Mouse (Mus musculus) liver, embryonic 15.5 days (tissue): ENCODE measurements around the gene Cul3. TPM values are rescaled to one million over a fixed set of nuclear protein-coding genes. Genes with fewer than 3 reads are reported as not detected.

Source experiments
- ATAC-seq: fragments of 200-750 bp; cut with Nextera tagmentation; 2 replicates; pipeline ENCODE4 v1.8.0; 2017; ENCODE audit warnings: moderate number of reproducible peaks, mild to moderate bottlenecking, moderate library complexity; ENCODE audit not compliant: insufficient read depth
- H3K27ac ChIP-seq: fragments of 300-500 bp; sonication (generic); replicated peaks from 2 replicates; pipeline ENCODE4 v1.5.1; 2015; ENCODE audit warnings: mild to moderate bottlenecking, inconsistent platforms
- H3K27me3 ChIP-seq: fragments of 300-500 bp; sonication (generic); 2 replicates; pipeline ENCODE4 v1.6.1; 2015; ENCODE audit warnings: mild to moderate bottlenecking, inconsistent platforms
- H3K36me3 ChIP-seq: fragments of 300-500 bp; sonication (generic); replicated peaks from 2 replicates; pipeline ENCODE4 v1.6.1; 2015; ENCODE audit warnings: moderate library complexity, mild to moderate bottlenecking, inconsistent platforms
- H3K4me1 ChIP-seq: fragments of 300-500 bp; sonication (generic); replicated peaks from 2 replicates; pipeline ENCODE4 v1.6.1; 2015; ENCODE audit warnings: inconsistent platforms
- H3K4me2 ChIP-seq: fragments of 300-500 bp; sonication (generic); 2 replicates; pipeline ENCODE4 v1.6.1; 2015; ENCODE audit warnings: moderate library complexity, mild to moderate bottlenecking, inconsistent platforms
- H3K4me3 ChIP-seq: fragments of 300-500 bp; sonication (generic); replicated peaks from 2 replicates; pipeline ENCODE4 v1.5.1; 2015; ENCODE audit warnings: mild to moderate bottlenecking, inconsistent platforms
- H3K9ac ChIP-seq: fragments of 300-500 bp; sonication (generic); 2 replicates; pipeline ENCODE4 v1.6.1; 2015; ENCODE audit warnings: moderate library complexity, mild to moderate bottlenecking, inconsistent platforms
- H3K9me3 ChIP-seq: fragments of 300-500 bp; sonication (generic); replicated peaks from 2 replicates; pipeline ENCODE4 v1.6.1; 2016; ENCODE audit warnings: inconsistent platforms
- WGBS: fragments of 180-500 bp; shearing (Covaris S2); methylation state at CpG from one replicate; pipeline ENCODE4 v1.1.7; 2015; ENCODE audit warnings: mixed read lengths; ENCODE audit not compliant: insufficient replicate concordance; 5-methylcytosine and 5-hydroxymethylcytosine counted together
- polyA plus RNA-seq: library from polyadenylated mRNA; unstranded; fragments of >200 nt; fragmentation: Nextera tagmentation; extraction: Ambion mirVana; gene quantifications from 2 replicates; pipeline ENCODE4 v1.2.1, GENCODE M21; 2015

The Cul3 gene
- polyA plus RNA-seq, 1 experiment from 2014 or later: 13.1 TPM

GRCm38 (mm10) chr1:80293307-80293706 lies 47.0 kb downstream of the Cul3 start:
- H3K9ac ChIP-seq: no peak overlapping the region
- H3K27me3 ChIP-seq: no peaks in the 10 kb centered on the region
- no peak overlapping the region for H3K4me3 ChIP-seq
- H3K9me3 ChIP-seq: no peaks in the 10 kb centered on the region
- H3K27ac ChIP-seq: no peak overlapping the region
- H3K36me3 ChIP-seq: no peaks in the 10 kb centered on the region
- H3K4me2 ChIP-seq: no peak overlapping the region
- peaks cover 5% of the 10 kb centered on the region; the same call in 1 of the 2 replicates for H3K4me1 ChIP-seq
- 18% methylated on average over 4 of the region's 4 CpGs for WGBS
- no peak for ATAC-seq

- no peak for ATAC-seq
- Histone ChIP-seq H3K27me3 (no peaks in the 10 kb centered on the region), H3K9ac (no peak overlapping the region), H3K9me3 (no peaks in the 10 kb centered on the region), H3K4me1 (no peaks in the 10 kb centered on the region), H3K27ac (no peak overlapping the region), H3K36me3 (peaks cover 49% of the 10 kb centered on the region), H3K4me3 (no peak overlapping the region), H3K4me2 (no peak overlapping the region)
- WGBS: 73% methylated on average over 1 of the region's 1 CpGs
Measured at GRCm38 (mm10) chr1:80278731-80279130, 61.5 kb downstream of the Cul3 start.

- Histone ChIP-seq H3K4me1 (no peaks in the 10 kb centered on the region), H3K27ac (no peak overlapping the region), H3K27me3 (no peaks in the 10 kb centered on the region), H3K9me3 (no peaks in the 10 kb centered on the region), H3K36me3 (peaks cover 7% of the 10 kb centered on the region), H3K4me2 (no peak overlapping the region), H3K4me3 (no peak overlapping the region), H3K9ac (no peak overlapping the region)
- no peak for ATAC-seq
- 73% methylated on average over 1 of the region's 1 CpGs for WGBS
Measured at GRCm38 (mm10) chr1:80260443-80260842, 79.8 kb downstream of the Cul3 start.

GRCm38 (mm10) chr1:80258632-80259031 lies 81.6 kb downstream of the Cul3 start:
- Histone ChIP-seq H3K27ac (no peak overlapping the region), H3K27me3 (no peaks in the 10 kb centered on the region), H3K4me3 (no peak overlapping the region), H3K9me3 (no peaks in the 10 kb centered on the region), H3K36me3 (no peaks in the 10 kb centered on the region), H3K9ac (no peak overlapping the region), H3K4me2 (no peak overlapping the region), H3K4me1 (no peaks in the 10 kb centered on the region)
- WGBS: 73% methylated on average over 4 of the region's 4 CpGs
- no peak for ATAC-seq

GRCm38 (mm10) chr1:80253309-80253708 lies 87.0 kb downstream of the Cul3 start:
- no peak for ATAC-seq
- Histone ChIP-seq H3K4me3 (no peak overlapping the region), H3K27me3 (no peaks in the 10 kb centered on the region), H3K4me1 (no peaks in the 10 kb centered on the region), H3K9ac (no peak overlapping the region), H3K36me3 (no peaks in the 10 kb centered on the region), H3K27ac (no peak overlapping the region), H3K4me2 (no peak overlapping the region), H3K9me3 (no peaks in the 10 kb centered on the region)

GRCm38 (mm10) chr1:80250247-80250646 lies 90.0 kb downstream of the Cul3 start:
- Histone ChIP-seq H3K4me1 (0 out of 2 replicates have a peak, but pooled peaks cover 2% of the 10 kb centered on the region), H3K9ac (no peak overlapping the region), H3K4me3 (no peak overlapping the region), H3K9me3 (no peaks in the 10 kb centered on the region), H3K27me3 (no peaks in the 10 kb centered on the region), H3K36me3 (no peaks in the 10 kb centered on the region), H3K4me2 (no peak overlapping the region), H3K27ac (no peak overlapping the region)
- no peak for ATAC-seq
- 60% methylated on average over 5 of the region's 5 CpGs for WGBS

GRCm38 (mm10) chr1:80247131-80247530 lies 93.1 kb downstream of the Cul3 start:
- H3K27ac ChIP-seq: no peak overlapping the region
- no peaks in the 10 kb centered on the region for H3K27me3 ChIP-seq
- ATAC-seq: no peak
- 0 out of 2 replicates have a peak, but pooled peaks cover 2% of the 10 kb centered on the region for H3K4me1 ChIP-seq
- no peak overlapping the region for H3K4me3 ChIP-seq
- no peak overlapping the region for H3K9ac ChIP-seq
- H3K36me3 ChIP-seq: no peaks in the 10 kb centered on the region
- no peaks in the 10 kb centered on the region for H3K9me3 ChIP-seq
- no peak overlapping the region for H3K4me2 ChIP-seq

- H3K27ac ChIP-seq: no peak overlapping the region
- H3K9ac ChIP-seq: no peak overlapping the region
- H3K36me3 ChIP-seq: no peaks in the 10 kb centered on the region
- H3K9me3 ChIP-seq: no peaks in the 10 kb centered on the region
- WGBS: 39% methylated on average over 3 of the region's 3 CpGs
- ATAC-seq: no peak
- H3K4me3 ChIP-seq: no peak overlapping the region
- no peaks in the 10 kb centered on the region for H3K27me3 ChIP-seq
- 0 out of 2 replicates have a peak, but pooled peaks cover 2% of the 10 kb centered on the region for H3K4me1 ChIP-seq
- no peak overlapping the region for H3K4me2 ChIP-seq
Measured at GRCm38 (mm10) chr1:80244123-80244522, 96.2 kb downstream of the Cul3 start.

GRCm38 (mm10) chr1:80241579-80241978 lies 98.7 kb downstream of the Cul3 start:
- WGBS: 73% methylated on average over 6 of the region's 6 CpGs

GRCm38 (mm10) chr1:80240017-80240660 lies 100.1 kb downstream of the Cul3 start:
- Histone ChIP-seq H3K9ac (no peak overlapping the region), H3K4me2 (no peak overlapping the region), H3K27ac (no peak overlapping the region), H3K4me1 (no peaks in the 10 kb centered on the region), H3K9me3 (no peaks in the 10 kb centered on the region), H3K36me3 (no peaks in the 10 kb centered on the region), H3K27me3 (no peaks in the 10 kb centered on the region), H3K4me3 (no peak overlapping the region)
- no peak for ATAC-seq
- 56% methylated on average over 12 of the region's 12 CpGs for WGBS

More at GRCm38 (mm10) chr1:80241579-80241978, 98.7 kb downstream of the Cul3 start:
- ATAC-seq: no peak
- Histone ChIP-seq H3K27ac (no peak overlapping the region), H3K36me3 (no peaks in the 10 kb centered on the region), H3K9me3 (no peaks in the 10 kb centered on the region), H3K4me3 (no peak overlapping the region), H3K9ac (no peak overlapping the region), H3K4me2 (no peak overlapping the region), H3K4me1 (no peaks in the 10 kb centered on the region), H3K27me3 (no peaks in the 10 kb centered on the region)

GRCm38 (mm10) chr1:80239481-80239880 lies 100.8 kb downstream of the Cul3 start:
- ATAC-seq: no peak
- WGBS: 73% methylated on average over 11 of the region's 11 CpGs
- H3K27me3 ChIP-seq: no peaks in the 10 kb centered on the region
- H3K9me3 ChIP-seq: no peaks in the 10 kb centered on the region
- no peak overlapping the region for H3K9ac ChIP-seq
- no peaks in the 10 kb centered on the region for H3K36me3 ChIP-seq
- H3K4me3 ChIP-seq: no peak overlapping the region
- H3K4me1 ChIP-seq: no peaks in the 10 kb centered on the region
- H3K27ac ChIP-seq: no peak overlapping the region
- H3K4me2 ChIP-seq: no peak overlapping the region
